Mouse (Mus musculus): ENCODE measurements around the gene Galnt2. TPM values are rescaled to one million over a fixed set of nuclear protein-coding genes. Genes with fewer than 3 reads are reported as not detected.

Gene Galnt2
- total RNA-seq, 2 experiments from 2014 or later: 53.7 to 56.6 TPM

Other genes with a start within 250 kb of the Galnt2 start
- 10 to 100 TPM; 18.3 to 19.1 TPM for gene Abcb10, start 248.3 kb upstream of the Galnt2 start, total RNA-seq (2021)
- gene Taf5l, start 210.0 kb upstream of the Galnt2 start, total RNA-seq (2021): 10 to 100 TPM; 19.5 to 21.3 TPM
- 10 to 100 TPM; 11.4 to 13.3 TPM for gene Urb2, start 209.9 kb upstream of the Galnt2 start, total RNA-seq (2021)
- 100 to 1,000 TPM; 186 to 191 TPM for gene Pgbd5, start 208.3 kb downstream of the Galnt2 start, total RNA-seq (2021)

Data from layer of hippocampus, postnatal 14 days (tissue).